Comparison of ENCODE assay signal across 14 mouse cellular contexts in genomic region chr11:11963065-11963464, GRCm38 (mm10).
DNase-seq lines count a peak whose midpoint lies in the region; ATAC-seq and TF ChIP-seq lines count a peak whose summit lies in the region.
"Had no signal": no experiment of that assay in that cellular context is flagged by ENCODE, and none has a peak within 500 bp of the region (broad histone marks: within the 10 kb centered on the region; RNA-seq: fewer than 3 reads in every experiment).

No protein-coding gene starts in this region.

- no peak overlapping the region for H3K4me3 ChIP-seq in gastrocnemius, adult 2 months
- H3K4me3 ChIP-seq in kidney, embryonic 15.5 days (replicated peaks): no peak overlapping the region
- H3K4me3 ChIP-seq in kidney, adult 2 months (ENCODE audit: insufficient read depth, low read depth, low read length): no peak overlapping the region
- H3K4me3 ChIP-seq in embryonic fibroblast, embryonic 13.5 days (ENCODE audit: insufficient read depth, low read length): no peak overlapping the region
- no peak overlapping the region for H3K4me3 ChIP-seq in liver, embryonic 16.5 days (ENCODE audit: low read depth, low read length)
- H3K4me3 ChIP-seq: midbrain, embryonic 10.5 days; neural tube, embryonic 12.5 days had no signal

- no peaks in the 10 kb centered on the region for H3K9me3 ChIP-seq in kidney, embryonic 15.5 days (replicated peaks)
- H3K9me3 ChIP-seq in liver, embryonic 16.5 days (replicated peaks; ENCODE audit: control insufficient read depth, low read length): no peaks in the 10 kb centered on the region
- H3K9me3 ChIP-seq: G1E; midbrain, embryonic 10.5 days; neural tube, embryonic 12.5 days had no signal

- H3K36me3 ChIP-seq in kidney, embryonic 15.5 days: peaks cover 61% of the 10 kb centered on the region
- H3K36me3 ChIP-seq in kidney, adult 2 months (ENCODE audit: control insufficient read depth, insufficient read depth, low read length): no peaks in the 10 kb centered on the region
- no peaks in the 10 kb centered on the region for H3K36me3 ChIP-seq in liver, embryonic 16.5 days (ENCODE audit: control insufficient read depth, insufficient read depth)
- H3K36me3 ChIP-seq: G1E; neural tube, embryonic 12.5 days had no signal

- no peak for TF ChIP-seq POLR2A in kidney, adult 2 months (IDR thresholded peaks at IDR 0.05; ENCODE audit: low read depth, low read length)
- TF ChIP-seq POLR2A in embryonic fibroblast, embryonic 13.5 days (IDR thresholded peaks at IDR 0.05; ENCODE audit: low read depth, low read length): no peak

- H3K27ac ChIP-seq in gastrocnemius, adult 2 months: peak overlapping the region; percentile 95
- peak overlapping the region; percentile 15; the same call in 1 of the 2 replicates for H3K27ac ChIP-seq in kidney, embryonic 15.5 days
- no peak overlapping the region for H3K27ac ChIP-seq in kidney, adult 2 months (ENCODE audit: insufficient read depth, low read depth, low read length)
- peak overlapping the region; percentile 55 for H3K27ac ChIP-seq in embryonic fibroblast, embryonic 13.5 days (ENCODE audit: insufficient read depth, low read length)
- H3K27ac ChIP-seq in liver, embryonic 16.5 days (ENCODE audit: low read length): peak overlapping the region; percentile 76
- H3K27ac ChIP-seq: kidney, postnatal 0 days; neural tube, embryonic 12.5 days had no signal

- H3K9ac ChIP-seq in kidney, embryonic 15.5 days: no peak overlapping the region
- peak overlapping the region; percentile 48 for H3K9ac ChIP-seq in liver, embryonic 16.5 days (ENCODE audit: low read depth, low read length)
- H3K9ac ChIP-seq: neural tube, embryonic 12.5 days had no signal

- no peak for TF ChIP-seq CTCF in gastrocnemius, adult 2 months (IDR thresholded peaks at IDR 0.05)
- TF ChIP-seq CTCF in kidney, adult 2 months (conservative IDR thresholded peaks at IDR 0.05; ENCODE audit: insufficient read depth, insufficient read length, low read depth, low read length): no peak
- TF ChIP-seq CTCF in embryonic fibroblast, embryonic 13.5 days (IDR thresholded peaks at IDR 0.05; ENCODE audit: borderline replicate concordance, insufficient read depth, low read length): no peak

- DNase-seq in gastrocnemius, adult 2 months: no peak
- no peak for DNase-seq in gastrocnemius, postnatal 14 days
- no peak for DNase-seq in kidney, adult 2 months
- no peak for DNase-seq in spleen, postnatal 14 days (ENCODE audit: low spot score in 2 of 2)
- no peak for DNase-seq in left cerebral cortex, adult 18-20 months (ENCODE audit: low spot score in 2 of 2)
- DNase-seq: thymus, postnatal 25 days had no signal

- no peak for ATAC-seq in kidney, embryonic 15.5 days (replicated peaks; ENCODE audit: low FRiP score)
- no peak for ATAC-seq in liver, embryonic 16.5 days (ENCODE audit: low read depth)
- ATAC-seq: activated CD4-positive, CD25-positive, alpha-beta regulatory T cell, adult 4 months had no signal

- intact Hi-C loops in gastrocnemius, adult 2 months (cut with DNase I): no loop called here
- intact Hi-C loops in gastrocnemius, postnatal 14 days (cut with DNase I; ENCODE audit: low total_unique reads): no loop called here

- peaks cover 26% of the 10 kb centered on the region for H3K4me1 ChIP-seq in kidney, embryonic 15.5 days
- peaks cover 13% of the 10 kb centered on the region for H3K4me1 ChIP-seq in kidney, adult 2 months (ENCODE audit: control insufficient read depth, insufficient read depth, low read length)
- H3K4me1 ChIP-seq in embryonic fibroblast, embryonic 13.5 days (ENCODE audit: control insufficient read depth, insufficient read depth, low read length): peaks cover 23% of the 10 kb centered on the region
- peaks cover 53% of the 10 kb centered on the region for H3K4me1 ChIP-seq in liver, embryonic 16.5 days (ENCODE audit: control insufficient read depth, low read depth, low read length)

- WGBS in kidney, embryonic 15.5 days: 83% methylated on average over 2 of the region's 2 CpGs
- WGBS in kidney, adult 2 months: 95% methylated on average over 2 of the region's 2 CpGs
- 57% methylated on average over 2 of the region's 2 CpGs for WGBS in liver, embryonic 16.5 days (ENCODE audit: insufficient replicate concordance)

- no peak overlapping the region for H3K4me2 ChIP-seq in kidney, embryonic 15.5 days
- H3K4me2 ChIP-seq in liver, embryonic 16.5 days (ENCODE audit: low read depth, low read length): peak overlapping the region; percentile 51
- H3K4me2 ChIP-seq: neural tube, embryonic 12.5 days had no signal

- no peaks in the 10 kb centered on the region for H3K27me3 ChIP-seq in kidney, embryonic 15.5 days
- no peaks in the 10 kb centered on the region for H3K27me3 ChIP-seq in kidney, adult 2 months (replicated peaks; ENCODE audit: control insufficient read depth, insufficient read depth, low read length)
- no peaks in the 10 kb centered on the region for H3K27me3 ChIP-seq in liver, embryonic 16.5 days (ENCODE audit: control insufficient read depth, insufficient read depth, low read depth, low read length)
- H3K27me3 ChIP-seq: neural tube, embryonic 12.5 days had no signal
